Mouse (Mus musculus): Measurements from ENCODE around the gene Stap2.

Stap2 gene

GRCm38 (mm10) chr17:55957726-55958583, 47.4 kb downstream of the Stap2 start:
- peak; percentile 8 for DNase-seq

DNA sequence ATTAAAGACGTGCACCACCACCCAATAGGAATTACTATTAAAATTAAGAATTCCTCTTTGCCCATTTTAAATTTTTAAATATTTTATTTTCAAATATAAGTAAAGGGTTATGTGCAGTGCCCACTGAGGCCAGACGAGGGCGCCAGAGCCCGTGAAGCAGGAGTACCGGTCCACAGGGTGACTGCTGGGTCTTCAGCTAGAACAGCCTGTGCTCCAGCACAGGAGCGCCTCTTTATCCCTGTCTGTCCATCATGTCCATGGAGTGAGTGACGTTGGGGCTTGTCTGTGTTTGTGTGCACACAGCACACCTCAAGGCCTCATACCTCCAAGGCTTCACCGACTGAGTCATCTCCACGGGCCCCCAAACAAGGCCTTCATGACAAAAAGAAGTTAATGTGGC, 48.2 kb downstream of the Stap2 start:
- DNase-seq, result peak; percentile 88

GRCm38 (mm10) chr17:55956591-55956990, 48.8 kb downstream of the Stap2 start:
- peak; percentile 12 for DNase-seq

GRCm38 (mm10) chr17:55956129-55956528, 49.3 kb downstream of the Stap2 start:
- DNase-seq, result peak; percentile 96

GRCm38 (mm10) chr17:55954229-55954628, 51.2 kb downstream of the Stap2 start:
- peak; percentile 47 for DNase-seq

GRCm38 (mm10) chr17:55953751-55954150, 51.6 kb downstream of the Stap2 start:
- DNase-seq, result no peak

- peak; percentile 10 for DNase-seq
Observed at GRCm38 (mm10) chr17:55952447-55953027, 52.8 kb downstream of the Stap2 start, which contains the start of gene Ebi3. Gene Ebi3 (plus strand): TSS chr17:55952640.

DNA sequence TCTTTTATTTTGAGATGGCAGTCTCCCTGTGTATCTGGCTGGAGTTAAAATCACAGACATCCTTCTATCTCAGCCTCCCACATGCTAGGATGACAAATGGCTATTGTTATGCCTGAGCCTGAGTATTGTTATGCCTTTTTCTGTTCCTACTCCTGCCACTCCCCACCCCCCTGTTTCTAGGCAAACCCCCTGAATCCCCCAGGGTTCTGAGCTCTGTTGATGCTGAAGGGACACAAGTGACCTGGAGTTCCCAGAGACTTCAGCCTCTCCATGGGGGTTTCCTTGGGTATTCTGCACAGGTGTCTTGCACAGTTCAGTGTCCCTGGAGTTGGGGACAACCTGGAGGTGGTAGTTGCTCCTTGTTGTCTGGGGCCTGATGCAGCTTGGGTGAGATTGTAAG, 53.3 kb downstream of the Stap2 start:
- DNase-seq, result no peak

DNA sequence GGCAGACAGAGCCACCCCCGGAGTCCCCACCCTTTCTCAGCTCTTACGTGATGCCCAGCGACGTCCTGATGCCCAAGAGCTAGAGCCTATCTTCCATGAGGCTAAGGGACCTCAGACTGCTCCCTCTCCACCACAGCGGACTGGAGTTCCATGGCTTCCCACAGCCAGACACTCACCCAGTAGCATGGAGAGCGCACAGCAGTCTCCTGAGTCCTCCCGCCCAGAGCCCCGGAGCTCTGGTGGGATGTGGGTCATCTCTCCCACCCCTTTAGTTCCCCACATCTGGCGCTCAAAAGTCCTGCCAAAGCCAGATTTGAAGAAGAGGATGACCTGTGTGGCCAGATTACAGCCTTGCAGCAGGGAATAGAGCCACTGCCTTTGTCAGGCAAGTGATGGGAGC, 54.8 kb downstream of the Stap2 start:
- peak; percentile 3 for DNase-seq

- no peak for DNase-seq
Observed at GRCm38 (mm10) chr17:55949400-55949799, 56.0 kb downstream of the Stap2 start, which contains the start of gene Zfp119b. Gene Zfp119b (minus strand): TSS chr17:55949500.

GRCm38 (mm10) chr17:55948647-55949046, 56.7 kb downstream of the Stap2 start:
- DNase-seq, result no peak
